Mouse (Mus musculus) ES-Bruce4 (cell line): ENCODE results near the gene Abcb1b.

Experiments used
- CTCF ChIP-seq: IDR thresholded peaks from one replicate; pipeline ENCODE4 v1.8.1; 2011; ENCODE audit warnings: low read depth, low read length
- EP300 ChIP-seq: IDR thresholded peaks from 2 replicates; pipeline ENCODE4 v1.6.1; 2011; ENCODE audit warnings: low read depth, low read length; ENCODE audit not compliant: insufficient read depth
- POLR2A ChIP-seq: IDR thresholded peaks from one replicate; pipeline ENCODE4 v1.8.1; 2011; ENCODE audit warnings: low read length; ENCODE audit not compliant: insufficient read depth

DNA sequence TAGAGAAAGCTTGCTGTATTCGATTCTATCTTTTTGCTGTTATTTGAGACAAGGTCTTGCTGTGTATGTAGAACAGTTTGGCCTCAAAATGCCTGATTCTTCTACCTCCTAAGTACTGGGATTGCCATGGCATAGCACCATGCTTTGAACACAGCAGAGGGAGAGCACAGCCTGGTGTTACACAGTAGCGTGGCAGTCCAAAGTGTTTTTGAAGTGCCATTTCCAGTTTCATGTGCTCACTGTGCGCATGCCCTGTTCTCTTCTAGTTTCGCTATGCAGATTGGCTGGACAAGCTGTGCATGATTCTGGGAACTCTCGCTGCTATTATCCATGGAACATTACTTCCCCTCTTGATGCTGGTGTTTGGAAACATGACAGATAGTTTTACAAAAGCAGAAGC lies 7.8 kb downstream of the Abcb1b start:
- TF ChIP-seq EP300 = no peak
- no peak for TF ChIP-seq POLR2A
- TF ChIP-seq CTCF = no peak
